Mouse (Mus musculus) megakaryocyte-erythroid progenitor cell, adult 5-6 weeks (primary cell): ENCODE measurements at regions not wholly inside any gene's neighbourhood (a gene's known extent, or its start where the extent isn't known, plus 50 kb on each side); places are given as distances from the start of the nearest gene placed in this dataset.
"Not testable (repeated sequence)": the region's sequence is repeated elsewhere in the genome, so short reads cannot be mapped to it uniquely, and the experiment has no call there.

Experiments
- ATAC-seq: replicated peaks from 2 replicates; pipeline ENCODE4 v1.8.0; 2016; ENCODE audit warnings: mild to moderate bottlenecking, inconsistent platforms; ENCODE audit not compliant: severe bottlenecking, poor library complexity, low FRiP score, low TSS enrichment

DNA sequence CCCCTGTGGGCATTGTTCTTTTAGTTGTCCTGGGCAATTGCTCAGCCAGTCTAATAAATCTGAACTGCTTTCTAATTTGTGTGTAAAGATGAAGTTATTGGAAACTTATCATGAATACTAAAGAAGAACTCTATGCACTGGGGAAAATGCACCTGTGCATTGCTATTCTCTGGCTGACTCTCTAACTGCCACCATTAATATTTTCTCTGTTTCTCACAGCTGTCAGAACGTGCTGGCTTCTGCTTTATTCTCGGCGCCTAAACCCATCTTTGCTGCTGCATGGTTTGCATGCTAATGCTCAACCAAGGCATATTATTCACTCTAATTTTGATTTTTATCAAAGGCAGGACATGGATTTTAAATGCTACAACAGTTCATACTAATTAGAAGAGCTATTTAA is 128.9 kb upstream of the Gm527 start:
- ATAC-seq: no peak

DNA sequence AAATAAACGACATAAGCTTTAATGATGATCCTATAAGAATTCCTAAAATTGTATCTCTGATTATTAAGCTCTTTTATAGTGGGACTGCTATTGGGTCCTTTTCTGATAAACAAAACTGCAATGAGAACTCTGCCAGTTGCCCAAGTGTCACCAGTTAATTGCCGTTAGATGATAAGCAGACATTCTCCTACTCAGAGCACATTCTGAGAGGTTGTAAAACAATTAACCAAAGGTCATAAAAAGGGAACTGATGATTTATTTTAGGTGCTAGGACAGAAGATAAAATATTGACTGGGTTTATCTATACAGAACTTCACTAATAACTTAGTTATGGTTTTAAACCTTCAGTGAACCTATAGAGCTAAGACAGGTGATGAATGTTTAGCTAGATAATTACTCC is 109.2 kb upstream of the Gm527 start:
- not testable (repeated sequence) for ATAC-seq

DNA sequence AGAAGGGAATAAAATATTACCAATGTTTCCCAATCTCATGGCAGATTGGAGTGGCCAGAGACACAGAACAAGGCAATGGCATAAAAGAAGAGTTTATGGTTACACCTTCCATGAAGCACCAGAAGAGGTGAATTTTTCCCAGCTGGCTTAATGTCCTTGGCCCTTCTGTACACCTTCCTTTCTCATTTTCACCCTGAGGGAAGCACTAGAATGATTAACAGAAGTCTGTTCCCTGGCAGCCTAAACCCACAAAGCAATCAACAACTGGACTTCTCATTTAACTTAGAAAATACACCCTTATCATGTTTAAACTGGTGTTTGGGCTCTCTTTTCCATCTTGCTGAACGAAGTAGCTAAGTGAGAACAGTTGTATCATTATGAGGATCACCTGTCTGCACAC is 107.6 kb upstream of the Gm527 start:
- ATAC-seq: no peak

DNA sequence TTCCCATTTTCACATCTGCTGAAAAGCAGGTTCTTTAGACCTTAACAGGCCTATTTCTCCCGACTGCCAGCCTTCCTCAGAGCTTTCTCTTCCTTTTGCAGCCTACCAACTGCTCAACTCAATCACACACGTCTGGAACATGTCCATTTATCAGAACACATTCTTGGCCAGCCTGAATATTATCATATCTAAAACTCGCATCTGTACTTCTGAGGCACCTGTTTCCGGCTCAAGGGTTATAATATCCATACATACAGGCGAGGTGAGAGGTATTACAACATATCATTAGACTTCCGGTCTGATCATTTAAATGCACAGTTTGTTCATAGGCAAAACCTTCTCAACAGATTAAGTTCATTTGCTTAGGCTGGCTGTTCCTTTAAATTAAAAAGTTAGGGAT is 101.8 kb upstream of the Gm527 start:
- ATAC-seq: no peak

DNA sequence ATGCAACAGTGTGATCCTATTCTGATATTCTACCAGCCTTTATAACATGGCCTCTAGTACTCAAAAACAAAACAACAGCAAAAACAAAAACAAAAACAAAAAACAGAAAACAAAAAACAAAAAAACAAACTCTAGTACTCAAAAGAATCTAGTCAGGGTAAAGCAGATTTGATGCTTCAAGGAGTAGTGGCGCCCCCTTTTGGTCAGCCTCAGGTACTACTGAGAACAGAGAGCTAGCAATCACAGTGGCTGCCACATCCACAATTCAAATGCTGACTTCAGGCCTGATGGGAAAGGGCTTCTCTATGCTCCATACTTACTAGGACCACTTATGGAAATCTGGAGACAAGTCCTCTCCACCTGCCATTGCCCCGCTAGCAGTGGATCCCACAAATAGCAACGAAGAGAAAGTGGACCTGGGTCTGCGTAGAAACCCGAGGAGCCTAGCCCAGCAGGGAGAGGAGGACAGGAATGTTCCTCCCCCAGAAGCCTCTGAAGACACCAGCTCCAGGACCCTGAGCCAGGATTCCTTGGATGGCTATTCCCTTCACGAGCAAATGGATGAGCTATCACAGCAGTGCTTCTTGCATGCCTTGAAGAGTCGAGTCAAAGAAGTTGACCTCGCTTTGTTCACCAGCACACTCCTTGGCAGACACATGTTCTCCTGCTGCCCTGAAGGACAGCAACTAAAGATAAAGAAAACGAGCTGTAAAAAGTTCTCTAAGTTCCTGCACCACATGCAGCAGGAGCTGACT is 100.5 kb upstream of the Gm527 start:
- no peak for ATAC-seq

DNA sequence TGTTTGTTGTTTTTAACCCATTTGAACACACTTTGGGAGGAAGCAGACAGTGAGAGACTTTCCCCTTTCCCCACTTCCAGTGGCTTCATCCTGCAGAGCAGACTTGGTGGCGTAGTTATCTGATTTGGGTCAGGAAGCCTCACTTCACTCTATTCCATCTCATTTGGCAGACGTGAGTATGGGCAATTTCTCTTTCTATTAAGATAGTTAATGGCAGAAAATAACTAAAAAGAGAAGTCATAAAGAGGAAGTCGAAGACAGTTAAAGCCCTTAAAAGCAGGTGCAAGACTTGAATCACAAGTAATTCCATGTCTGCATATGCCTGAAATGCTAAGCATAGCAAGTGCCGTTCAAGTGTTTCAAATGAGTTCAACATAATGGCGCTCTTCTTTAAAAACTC is 97.0 kb upstream of the Gm527 start:
- ATAC-seq: no peak

DNA sequence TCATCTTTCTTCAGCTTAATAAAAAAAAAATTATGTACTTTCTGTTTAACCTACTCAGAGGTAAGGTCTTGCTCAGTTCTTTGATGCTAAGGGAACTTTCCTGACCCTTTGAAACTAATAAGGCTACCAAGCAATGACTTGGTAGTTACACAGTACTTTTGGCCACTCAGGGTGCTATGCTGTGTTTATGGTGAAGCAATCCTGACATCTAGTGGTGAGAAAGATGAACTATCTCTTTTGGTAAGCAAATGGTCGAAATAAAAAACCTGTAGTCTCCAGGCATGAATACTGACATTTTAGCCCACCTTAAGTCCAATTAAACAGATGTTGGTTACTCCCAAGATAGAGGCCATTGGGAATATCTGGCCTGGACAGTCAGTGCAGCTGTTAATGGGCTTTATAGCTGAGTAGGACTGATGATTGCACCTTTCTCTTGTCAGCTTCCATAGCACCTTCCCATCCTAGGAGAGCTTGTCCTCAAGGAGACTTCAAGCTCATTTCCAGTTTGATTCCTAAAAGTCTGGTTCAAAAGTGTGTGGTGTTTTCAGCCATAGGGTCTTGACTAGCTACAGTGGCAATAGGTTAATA is 88.0 kb upstream of the Gm527 start:
- ATAC-seq: peak; percentile 81

DNA sequence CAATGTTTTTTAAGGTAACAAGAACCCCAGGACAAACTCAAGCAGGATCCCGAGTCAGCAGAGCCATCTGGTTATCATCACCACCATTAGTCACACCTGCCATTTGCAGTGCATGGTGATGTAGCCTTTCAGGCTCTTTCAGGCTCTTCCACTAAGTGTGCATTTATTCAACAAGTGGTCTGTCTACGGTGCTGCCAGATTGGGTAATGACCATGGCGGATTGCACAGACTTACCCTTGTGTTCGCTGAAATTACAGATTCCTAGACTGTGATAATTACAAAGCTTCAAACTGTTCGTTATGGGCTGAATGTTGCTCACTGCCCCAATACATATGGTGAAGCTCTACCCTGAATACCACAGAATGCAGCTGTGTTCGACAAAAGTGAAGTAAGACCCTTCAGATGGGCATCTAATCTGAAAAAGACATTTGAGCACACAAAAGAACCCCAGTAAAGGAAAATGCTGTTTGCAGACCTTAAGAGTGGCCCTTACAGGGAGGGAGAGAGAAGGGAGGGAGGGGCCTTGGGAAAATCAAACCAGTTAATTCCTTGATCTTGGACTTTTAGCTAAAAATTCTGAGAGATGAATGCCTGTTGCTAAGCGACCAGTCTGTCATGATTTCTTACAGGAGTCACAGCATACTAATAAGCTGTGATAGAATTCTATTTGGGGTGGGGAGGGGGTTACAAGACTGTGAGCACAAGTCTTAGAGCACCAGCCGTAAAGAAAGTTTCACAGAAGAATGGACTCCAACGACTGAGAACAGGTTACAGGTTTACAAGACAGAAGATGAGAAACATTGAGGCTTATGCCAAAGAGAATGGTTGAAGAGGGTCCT is 85.2 kb upstream of the Gm527 start:
- ATAC-seq: no peak

DNA sequence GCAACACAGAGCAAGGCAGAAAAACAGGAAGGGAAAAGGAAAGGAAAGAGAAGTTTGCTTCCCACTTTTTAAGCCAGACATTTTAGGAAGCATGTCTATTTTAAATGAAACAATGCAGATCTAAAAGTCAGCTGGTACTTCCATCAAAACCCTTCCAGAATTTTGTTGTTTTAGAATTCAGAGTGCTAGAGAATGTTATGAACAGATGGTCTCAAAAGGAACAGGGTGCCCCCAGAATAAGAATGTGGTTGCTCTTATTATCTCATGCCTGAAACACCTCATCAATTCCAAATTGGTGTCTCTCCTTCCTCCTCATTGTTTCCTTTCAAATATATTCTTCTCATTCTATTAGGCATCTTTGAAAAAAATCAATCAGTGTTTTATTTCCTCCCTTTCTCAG is 60.0 kb upstream of the Gm527 start:
- ATAC-seq: no peak
